Mouse (Mus musculus) brain, embryonic 14.5 days (tissue): ENCODE measurements at regions not wholly inside any gene's neighbourhood (a gene's known extent, or its start where the extent isn't known, plus 50 kb on each side); places are given as distances from the start of the nearest gene placed in this dataset.

ENCODE experiments used
- CTCF ChIP-seq: fragments of 200-500 bp; IDR thresholded peaks from 2 replicates; pipeline ENCODE4 v1.5.1; 2012; ENCODE audit warnings: inconsistent platforms, mild to moderate bottlenecking, moderate library complexity, borderline replicate concordance; ENCODE audit not compliant: insufficient read depth, insufficient read length; ENCODE audit errors: extremely low read depth
- POLR2A ChIP-seq: fragments of 200-500 bp; IDR thresholded peaks from 2 replicates; pipeline ENCODE4 v1.6.1; 2012; ENCODE audit warnings: mild to moderate bottlenecking, inconsistent platforms, borderline replicate concordance; ENCODE audit not compliant: poor library complexity, insufficient read depth, insufficient read length, severe bottlenecking; ENCODE audit errors: extremely low read depth

- no peak for TF ChIP-seq CTCF
- no peak for TF ChIP-seq POLR2A
These were observed 576.3 kb upstream of the Zeb2 start for GRCm38 (mm10) chr2:45693291-45694020.
